Mouse (Mus musculus) embryonic facial prominence, embryonic 13.5 days (tissue): ENCODE results near the gene 1700021F05Rik. TPM values are rescaled to one million over a fixed set of nuclear protein-coding genes. Genes with fewer than 3 reads are reported as not detected.
"Not testable (repeated sequence)": the region's sequence is repeated elsewhere in the genome, so short reads cannot be mapped to it uniquely, and the experiment has no call there.

Source experiments
- ATAC-seq: fragments of 200-750 bp; cut with Nextera tagmentation; 2 replicates; pipeline ENCODE4 v1.8.0; 2017; ENCODE audit warnings: low read depth; ENCODE audit not compliant: insufficient number of reproducible peaks, insufficient read depth, low FRiP score, low TSS enrichment
- H3K27ac ChIP-seq: fragments of 300-500 bp; sonication (generic); 2 replicates; pipeline ENCODE4 v1.5.1; 2015; ENCODE audit warnings: moderate library complexity, mild to moderate bottlenecking, inconsistent platforms
- H3K27me3 ChIP-seq: fragments of 300-500 bp; sonication (generic); 2 replicates; pipeline ENCODE4 v1.6.1; 2015; ENCODE audit warnings: mild to moderate bottlenecking, inconsistent platforms
- H3K36me3 ChIP-seq: fragments of 300-500 bp; sonication (generic); 2 replicates; pipeline ENCODE4 v1.6.1; 2015; ENCODE audit warnings: mild to moderate bottlenecking, inconsistent platforms
- H3K4me1 ChIP-seq: fragments of 300-500 bp; sonication (generic); 2 replicates; pipeline ENCODE4 v1.6.1; 2015; ENCODE audit warnings: inconsistent platforms
- H3K4me2 ChIP-seq: fragments of 300-500 bp; sonication (generic); 2 replicates; pipeline ENCODE4 v1.6.1; 2015; ENCODE audit warnings: moderate library complexity, mild to moderate bottlenecking, inconsistent platforms
- H3K4me3 ChIP-seq: fragments of 300-500 bp; sonication (generic); 2 replicates; pipeline ENCODE4 v1.5.1; 2015; ENCODE audit warnings: mild to moderate bottlenecking, inconsistent platforms
- H3K9ac ChIP-seq: fragments of 300-500 bp; sonication (generic); 2 replicates; pipeline ENCODE4 v1.6.1; 2015; ENCODE audit warnings: mild to moderate bottlenecking, inconsistent platforms
- H3K9me3 ChIP-seq: fragments of 300-500 bp; sonication (generic); 2 replicates; pipeline ENCODE4 v1.6.1; 2016; ENCODE audit warnings: inconsistent platforms
- WGBS: fragments of 180-500 bp; shearing (Covaris S2); methylation state at CpG from one replicate; pipeline ENCODE4 v1.1.7; 2015; ENCODE audit warnings: mixed read lengths; 5-methylcytosine and 5-hydroxymethylcytosine counted together
- polyA plus RNA-seq: library from polyadenylated mRNA; unstranded; fragments of >200 nt; fragmentation: Nextera tagmentation; extraction: Ambion mirVana; gene quantifications from 2 replicates; pipeline ENCODE4 v1.2.1, GENCODE M21; 2015

Gene 1700021F05Rik
- polyA plus RNA-seq, 1 experiment from 2014 or later: 66.0 TPM

GRCm38 (mm10) chr10:43537652-43538051 is 3.1 kb downstream of the 1700021F05Rik start:
- WGBS: 89% methylated on average over 7 of the region's 7 CpGs
- Histone ChIP-seq H3K36me3 (peaks cover 18% of the 10 kb centered on the region), H3K27ac (no peak overlapping the region), H3K4me2 (no peak overlapping the region), H3K27me3 (no peaks in the 10 kb centered on the region), H3K4me3 (no peak overlapping the region), H3K4me1 (peaks cover 17% of the 10 kb centered on the region), H3K9me3 (no peaks in the 10 kb centered on the region), H3K9ac (no peak overlapping the region)
- ATAC-seq: no peak

GRCm38 (mm10) chr10:43534382-43534781 is 6.4 kb downstream of the 1700021F05Rik start:
- H3K4me2 ChIP-seq: no peak overlapping the region
- H3K27me3 ChIP-seq: no peaks in the 10 kb centered on the region
- H3K36me3 ChIP-seq: peaks cover 48% of the 10 kb centered on the region
- no peak overlapping the region for H3K9ac ChIP-seq
- peaks cover 7% of the 10 kb centered on the region for H3K4me1 ChIP-seq
- ATAC-seq: no peak
- 83% methylated on average over 1 of the region's 1 CpGs for WGBS
- H3K9me3 ChIP-seq: no peaks in the 10 kb centered on the region
- no peak overlapping the region for H3K4me3 ChIP-seq
- no peak overlapping the region for H3K27ac ChIP-seq

GRCm38 (mm10) chr10:43527283-43528269 is 13.2 kb downstream of the 1700021F05Rik start:
- Histone ChIP-seq H3K4me1 (peaks cover 12% of the 10 kb centered on the region), H3K9me3 (no peaks in the 10 kb centered on the region), H3K27me3 (no peaks in the 10 kb centered on the region), H3K9ac (0 out of 2 replicates have a peak overlapping the region, but pooled peaks have one; percentile 8), H3K4me2 (no peak overlapping the region), H3K27ac (peak overlapping the region; percentile 33; the same call in 1 of the 2 replicates), H3K36me3 (peaks cover 80% of the 10 kb centered on the region), H3K4me3 (no peak overlapping the region)
- WGBS: 38% methylated on average over 15 of the region's 15 CpGs
- no peak for ATAC-seq

DNA sequence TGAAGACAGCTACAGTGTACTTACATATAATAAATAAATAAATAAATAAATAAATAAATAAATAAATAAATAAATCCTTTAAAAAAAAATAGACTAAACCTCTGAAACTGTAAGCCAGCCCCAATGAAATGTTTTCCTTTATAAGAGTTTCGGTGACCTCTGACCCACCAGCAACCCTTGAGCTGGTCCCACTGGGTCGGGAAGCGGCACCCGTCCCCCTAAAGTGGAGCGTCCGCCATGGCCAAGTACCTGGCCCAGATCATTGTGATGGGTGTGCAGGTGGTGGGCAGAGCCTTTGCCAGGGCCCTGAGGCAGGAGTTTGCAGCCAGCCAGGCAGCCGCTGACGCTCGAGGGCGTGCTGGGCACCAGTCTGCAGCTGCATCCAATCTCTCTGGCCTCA is 16.9 kb downstream of the 1700021F05Rik start, which contains the start of gene Gm9803:
TSS of gene Gm9803 (plus strand) at position 154 of the 400 bp plus-strand sequence.
- Histone ChIP-seq H3K4me1 (peaks cover 12% of the 10 kb centered on the region), H3K36me3 (peaks cover 45% of the 10 kb centered on the region)
- H3K4me2 ChIP-seq, ATAC-seq, H3K27ac ChIP-seq, H3K9me3 ChIP-seq, H3K9ac ChIP-seq, H3K4me3 ChIP-seq, H3K27me3 ChIP-seq: not testable (repeated sequence)
- 96% methylated on average over 10 of the region's 10 CpGs for WGBS

DNA sequence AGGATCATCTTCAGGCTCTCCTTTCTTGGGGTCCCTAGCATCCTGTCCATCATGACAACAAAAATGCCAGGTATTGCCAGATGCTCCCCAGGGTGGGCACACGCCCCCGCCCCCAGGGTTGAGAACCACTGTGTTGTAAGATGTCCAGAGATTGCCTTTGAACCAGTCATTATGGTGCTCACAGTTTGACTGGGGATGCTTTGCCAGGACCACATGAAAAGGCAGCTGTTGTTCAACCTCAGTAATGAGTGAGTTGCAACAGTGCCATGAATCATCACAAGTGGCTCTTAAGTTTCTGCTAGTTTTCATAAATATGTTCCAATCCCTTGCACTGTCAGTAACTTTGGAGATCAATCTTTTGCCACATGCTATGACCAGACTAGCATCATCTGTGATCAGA is 20.8 kb downstream of the 1700021F05Rik start:
- Histone ChIP-seq H3K4me2 (no peak overlapping the region), H3K9ac (no peak overlapping the region), H3K4me1 (peaks cover 14% of the 10 kb centered on the region), H3K27me3 (no peaks in the 10 kb centered on the region), H3K9me3 (no peaks in the 10 kb centered on the region), H3K4me3 (no peak overlapping the region), H3K36me3 (peaks cover 17% of the 10 kb centered on the region), H3K27ac (no peak overlapping the region)
- no peak for ATAC-seq
- 91% methylated on average over 2 of the region's 2 CpGs for WGBS

DNA sequence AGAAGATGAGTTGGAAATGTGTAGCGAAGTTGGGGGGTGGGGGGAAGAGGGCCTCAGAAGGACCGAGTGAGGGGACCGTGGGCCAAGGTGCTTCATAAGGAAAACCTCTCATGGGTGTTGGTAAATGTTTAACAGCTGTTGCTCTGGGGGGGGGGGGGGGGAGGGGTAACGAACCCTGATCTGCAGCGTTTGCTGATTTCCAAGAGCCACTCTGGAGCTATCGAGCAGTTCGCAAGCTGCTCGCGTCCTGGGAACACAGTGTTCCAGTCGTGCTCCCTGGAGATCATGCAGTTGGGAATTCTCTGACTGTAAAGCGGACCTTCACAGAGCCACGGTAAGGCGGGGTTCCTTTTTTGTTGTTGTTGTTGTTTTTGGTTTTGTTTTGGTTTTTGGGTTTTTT is 22.4 kb downstream of the 1700021F05Rik start:
- Histone ChIP-seq H3K27ac (no peak overlapping the region), H3K9me3 (no peaks in the 10 kb centered on the region), H3K9ac (no peak overlapping the region), H3K4me2 (no peak overlapping the region), H3K4me3 (no peak overlapping the region), H3K4me1 (peaks cover 14% of the 10 kb centered on the region), H3K36me3 (peaks cover 19% of the 10 kb centered on the region), H3K27me3 (no peaks in the 10 kb centered on the region)
- WGBS: 66% methylated on average over 13 of the region's 13 CpGs
- no peak for ATAC-seq

- no peak for ATAC-seq
- Histone ChIP-seq H3K36me3 (peaks cover 24% of the 10 kb centered on the region), H3K4me1 (peaks cover 14% of the 10 kb centered on the region), H3K27ac (no peak overlapping the region), H3K4me2 (no peak overlapping the region), H3K9me3 (no peaks in the 10 kb centered on the region), H3K9ac (no peak overlapping the region), H3K4me3 (no peak overlapping the region), H3K27me3 (no peaks in the 10 kb centered on the region)
- 59% methylated on average over 4 of the region's 4 CpGs for WGBS
These were observed 23.0 kb downstream of the 1700021F05Rik start for GRCm38 (mm10) chr10:43517836-43518235.

DNA sequence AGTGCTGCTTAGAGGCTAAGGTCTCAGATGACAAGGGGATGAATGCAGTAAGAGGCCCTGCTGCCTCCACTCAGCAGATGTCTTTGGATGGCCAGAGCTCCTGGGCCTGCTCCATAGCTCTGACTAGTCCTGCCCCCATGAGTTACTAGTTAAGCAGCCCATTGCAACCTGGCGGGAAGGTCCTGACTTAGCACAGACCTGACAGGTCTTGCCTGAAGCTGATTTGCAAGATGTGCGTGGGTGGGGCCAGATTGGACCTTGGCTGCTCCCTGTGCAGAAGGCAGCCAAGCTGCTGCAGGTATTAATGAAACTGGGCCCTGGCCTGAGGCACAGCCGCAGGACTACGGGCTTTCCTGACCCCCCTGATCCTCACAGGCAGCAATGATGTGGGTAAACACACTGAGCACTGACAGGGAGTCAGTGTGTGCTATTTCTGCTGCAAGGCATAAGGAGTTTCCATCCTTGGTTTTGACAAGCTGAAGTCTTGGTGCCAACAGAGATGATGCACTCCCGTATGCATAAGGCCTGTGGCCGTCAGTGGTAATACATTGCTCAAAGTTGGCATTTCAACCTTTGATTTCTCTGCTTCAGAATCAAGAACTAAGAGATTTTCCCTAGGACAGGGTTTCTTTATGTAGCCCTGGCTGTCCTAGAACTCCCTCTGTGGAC is 23.7 kb downstream of the 1700021F05Rik start:
- WGBS: 66% methylated on average over 6 of the region's 6 CpGs
- H3K4me2 ChIP-seq: no peak overlapping the region
- no peak overlapping the region for H3K9ac ChIP-seq
- peaks cover 28% of the 10 kb centered on the region for H3K36me3 ChIP-seq
- H3K27me3 ChIP-seq: no peaks in the 10 kb centered on the region
- H3K4me3 ChIP-seq: no peak overlapping the region
- H3K9me3 ChIP-seq: no peaks in the 10 kb centered on the region
- peaks cover 14% of the 10 kb centered on the region for H3K4me1 ChIP-seq
- no peak for ATAC-seq
- no peak overlapping the region; the same call in 1 of the 2 replicates for H3K27ac ChIP-seq

- no peaks in the 10 kb centered on the region for H3K27me3 ChIP-seq
- no peak overlapping the region for H3K27ac ChIP-seq
- H3K4me1 ChIP-seq: peaks cover 11% of the 10 kb centered on the region
- H3K9ac ChIP-seq: no peak overlapping the region
- ATAC-seq: no peak
- H3K9me3 ChIP-seq: no peaks in the 10 kb centered on the region
- H3K4me3 ChIP-seq: no peak overlapping the region
- no peak overlapping the region for H3K4me2 ChIP-seq
- WGBS: 94% methylated on average over 10 of the region's 10 CpGs
- peaks cover 60% of the 10 kb centered on the region for H3K36me3 ChIP-seq
These were observed 27.8 kb downstream of the 1700021F05Rik start for GRCm38 (mm10) chr10:43512976-43513375.

- 96% methylated on average over 7 of the region's 7 CpGs for WGBS
- H3K4me2 ChIP-seq: no peak overlapping the region
- no peak overlapping the region for H3K27ac ChIP-seq
- H3K9ac ChIP-seq: no peak overlapping the region
- H3K4me1 ChIP-seq: no peaks in the 10 kb centered on the region
- H3K4me3 ChIP-seq: no peak overlapping the region
- H3K9me3 ChIP-seq: no peaks in the 10 kb centered on the region
- no peak for ATAC-seq
- peaks cover 73% of the 10 kb centered on the region for H3K36me3 ChIP-seq
- no peaks in the 10 kb centered on the region for H3K27me3 ChIP-seq
These were observed 31.6 kb downstream of the 1700021F05Rik start for GRCm38 (mm10) chr10:43509228-43509627.

DNA sequence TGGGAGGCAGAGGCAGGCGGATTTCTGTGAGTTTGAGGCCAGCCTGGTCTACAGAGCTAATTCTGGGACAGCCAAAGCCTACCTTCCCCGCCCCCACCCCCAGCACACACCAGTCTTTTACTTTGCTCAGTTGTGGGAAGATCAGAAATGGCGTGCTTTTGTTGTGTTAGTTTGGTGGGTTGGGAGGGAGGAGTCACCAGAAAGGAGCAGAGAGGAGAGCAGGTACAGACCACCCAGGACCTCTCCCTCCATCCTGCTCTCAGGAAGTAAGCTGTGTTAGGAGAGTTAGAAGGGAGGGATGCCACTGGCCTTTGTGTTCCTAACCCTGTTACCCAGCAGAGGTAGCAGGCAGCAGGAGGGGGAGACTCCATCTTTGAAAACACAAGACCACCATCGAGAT is 33.7 kb downstream of the 1700021F05Rik start:
- Histone ChIP-seq H3K4me1 (no peaks in the 10 kb centered on the region), H3K4me2 (no peak overlapping the region), H3K9me3 (no peaks in the 10 kb centered on the region), H3K9ac (no peak overlapping the region), H3K36me3 (peaks cover 74% of the 10 kb centered on the region), H3K4me3 (no peak overlapping the region), H3K27me3 (no peaks in the 10 kb centered on the region), H3K27ac (no peak overlapping the region)
- 60% methylated on average over 4 of the region's 4 CpGs for WGBS
- no peak for ATAC-seq
